Mouse (Mus musculus) adrenal gland, postnatal 14 days (tissue): ENCODE results near the gene Ttll11. TPM values are rescaled to one million over a fixed set of nuclear protein-coding genes. Genes with fewer than 3 reads are reported as not detected.

ENCODE experiments used
- DNase-seq: peaks from one replicate; pipeline ENCODE4 v3.0.0; 2021; ENCODE audit warnings: mixed read lengths
- total RNA-seq: library from RNA; stranded (reverse); gene quantifications from 2 replicates; pipeline ENCODE4 v1.2.3, GENCODE M21; 2021

Ttll11 gene
- total RNA-seq, 1 experiment from 2014 or later: 2.7 TPM

DNA sequence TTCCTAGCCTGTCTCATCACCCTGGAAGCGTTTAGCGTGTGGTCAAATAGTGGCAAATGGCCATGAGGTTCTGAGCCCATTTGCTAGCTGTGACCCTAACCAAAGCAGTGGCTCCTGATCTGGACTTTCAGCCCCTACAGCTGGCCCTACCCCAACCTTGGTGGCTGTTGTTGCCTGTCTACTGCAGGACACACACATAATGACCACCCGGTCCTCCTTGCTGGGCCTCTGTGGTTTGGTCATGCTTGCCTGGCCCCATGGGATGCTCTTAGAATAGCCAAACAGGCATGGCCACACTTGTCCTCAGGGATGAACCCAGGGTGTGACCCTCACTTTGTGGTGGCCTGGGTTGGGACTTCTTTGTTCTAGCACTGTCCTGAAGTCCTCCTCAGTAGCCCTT lies 80.0 kb downstream of the Ttll11 start:
- DNase-seq: no peak

DNA sequence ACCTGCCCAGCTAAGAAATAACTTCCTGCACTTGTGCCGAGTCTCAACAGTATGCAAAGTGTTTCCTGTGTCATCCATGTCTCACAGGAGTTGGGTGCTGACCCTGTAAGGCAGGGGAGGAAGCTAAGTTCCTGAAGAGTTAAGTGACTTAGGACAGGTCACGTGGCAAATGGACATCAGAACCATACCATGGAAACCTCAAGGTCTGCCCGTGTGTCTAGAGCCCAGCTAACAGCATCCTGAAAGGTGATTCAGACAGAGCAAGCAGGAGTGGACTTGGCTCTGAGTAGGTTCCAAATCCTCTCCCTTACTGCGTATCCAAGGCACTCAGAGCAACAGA lies 80.6 kb downstream of the Ttll11 start:
- DNase-seq: no peak

DNA sequence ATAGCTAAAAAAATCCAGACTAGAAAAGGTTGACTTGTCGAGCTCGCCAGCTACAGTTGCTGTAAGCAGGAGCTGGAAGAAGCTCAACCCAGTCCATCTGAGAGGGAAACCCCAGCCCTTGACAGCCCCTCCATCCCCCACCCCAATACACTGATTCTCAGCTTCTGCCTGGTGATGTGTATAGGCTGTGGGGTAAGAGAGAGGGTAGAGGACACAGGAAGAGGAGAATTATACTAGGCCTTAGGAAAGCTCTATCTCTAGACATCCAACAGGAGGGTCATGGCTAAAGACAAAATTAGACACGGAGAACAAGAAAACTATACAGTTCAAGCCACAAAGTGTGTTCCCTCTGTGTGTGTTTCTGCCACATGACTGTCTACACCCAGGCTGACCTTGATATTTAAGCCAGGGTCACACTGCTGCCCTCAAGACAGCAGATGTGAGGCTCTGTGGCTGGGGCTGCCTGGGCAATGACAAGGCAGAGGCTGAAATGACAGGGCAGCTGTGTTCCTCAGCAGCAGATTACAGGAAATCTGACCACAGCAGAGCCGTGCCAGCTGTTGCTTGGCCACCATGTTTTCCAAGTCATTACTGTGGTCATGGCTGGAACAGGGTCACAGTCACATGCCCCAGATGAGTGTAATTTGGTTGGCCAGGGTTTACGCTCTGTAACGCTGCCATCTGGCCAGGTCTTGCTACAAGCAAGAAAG lies 81.1 kb downstream of the Ttll11 start:
- peak; percentile 59 for DNase-seq

DNA sequence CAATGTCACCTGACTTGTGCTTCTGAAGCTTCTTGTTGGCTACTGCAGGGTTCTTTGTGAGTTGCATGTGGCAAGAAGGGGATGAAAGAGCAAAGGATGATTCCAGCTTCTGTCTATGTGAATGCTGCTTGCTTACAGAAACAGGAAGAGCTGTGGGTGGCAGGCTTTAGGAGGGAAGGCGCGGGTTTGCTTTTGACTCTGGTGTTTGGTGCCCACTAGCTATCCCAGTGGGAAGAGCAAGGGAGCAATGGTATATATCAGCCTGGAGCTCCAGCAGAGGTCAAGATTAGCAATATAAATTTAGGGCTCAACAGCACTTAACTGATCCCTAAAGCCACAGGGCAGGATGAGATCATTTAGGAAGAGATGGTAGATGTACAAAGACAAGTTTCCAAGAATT lies 82.6 kb downstream of the Ttll11 start:
- DNase-seq: no peak

DNA sequence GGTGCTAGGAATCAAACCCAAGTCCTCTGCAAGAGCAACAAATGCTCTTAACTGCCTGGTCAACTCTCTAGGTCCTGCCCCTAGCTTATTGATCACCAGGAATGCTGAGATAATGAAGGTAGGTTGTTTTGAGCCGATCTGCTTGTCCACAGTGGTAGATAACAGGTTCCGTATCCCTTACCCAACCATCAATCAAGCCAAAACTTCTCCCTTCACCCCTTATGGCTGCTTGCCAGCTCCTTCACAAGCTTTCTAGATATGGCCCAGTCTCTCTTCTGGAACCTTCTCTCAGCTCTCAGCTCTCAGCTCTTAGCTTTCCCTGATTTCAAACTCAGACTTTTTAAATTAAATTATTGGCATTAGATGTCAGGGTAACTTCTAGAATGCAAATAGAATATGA lies 85.2 kb downstream of the Ttll11 start:
- no peak for DNase-seq

DNA sequence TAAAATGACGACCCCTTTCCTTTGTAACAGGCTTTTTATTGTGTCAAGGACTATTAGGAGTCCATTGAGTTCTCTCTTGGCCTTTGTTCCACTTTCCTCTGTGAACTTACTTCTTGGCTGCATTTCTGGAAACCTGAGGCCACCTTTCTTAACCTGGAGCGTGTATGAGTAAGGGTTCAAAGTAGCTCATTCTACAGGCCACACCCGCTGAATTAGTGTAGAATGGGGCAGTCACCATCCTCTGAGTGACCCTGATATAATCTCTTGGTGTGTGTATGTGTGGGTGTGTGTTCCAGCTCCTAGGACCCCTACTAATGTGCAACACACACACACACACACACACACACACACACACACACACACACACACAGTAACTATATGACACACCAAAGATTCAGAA lies 89.1 kb downstream of the Ttll11 start:
- DNase-seq: no peak

DNA sequence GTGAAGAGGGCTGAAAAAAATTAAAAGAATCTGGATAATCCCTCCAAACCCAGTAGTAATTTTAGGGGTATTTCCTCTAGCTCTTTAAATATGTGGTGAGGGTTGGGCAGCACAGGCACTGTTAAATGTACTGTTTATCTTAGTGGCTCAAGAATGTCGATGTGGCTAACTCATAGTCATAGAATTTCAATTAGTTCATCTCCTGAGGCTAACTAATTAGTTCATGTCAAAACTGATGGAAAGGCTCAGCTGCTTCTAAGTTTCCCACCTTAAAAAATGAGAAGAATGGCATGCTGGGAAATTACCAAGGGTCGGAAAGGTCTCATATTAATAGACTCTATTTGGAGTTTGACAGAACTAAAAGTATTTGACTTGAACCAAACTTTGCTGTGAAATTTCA lies 89.9 kb downstream of the Ttll11 start:
- DNase-seq: no peak

DNA sequence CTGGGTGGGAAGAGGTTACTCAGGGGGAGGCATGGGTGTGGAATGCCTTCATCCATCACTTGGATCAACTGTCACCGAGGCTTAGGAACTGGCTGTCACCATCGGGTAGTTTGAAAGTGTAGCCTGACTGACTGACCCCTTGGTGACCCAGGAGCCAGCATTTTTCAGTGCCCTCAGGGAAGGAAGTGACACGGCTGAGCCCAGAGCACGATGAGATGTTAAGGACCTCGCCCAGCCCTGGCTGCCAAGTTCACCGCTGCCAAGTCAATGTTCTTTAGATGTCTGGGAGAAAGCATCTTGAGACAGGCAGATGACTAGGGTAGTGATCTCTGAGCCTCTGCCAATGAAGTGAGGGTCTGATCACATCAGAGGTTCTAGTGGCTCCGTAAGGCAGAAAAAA lies 95.4 kb downstream of the Ttll11 start:
- DNase-seq: peak; percentile 26

DNA sequence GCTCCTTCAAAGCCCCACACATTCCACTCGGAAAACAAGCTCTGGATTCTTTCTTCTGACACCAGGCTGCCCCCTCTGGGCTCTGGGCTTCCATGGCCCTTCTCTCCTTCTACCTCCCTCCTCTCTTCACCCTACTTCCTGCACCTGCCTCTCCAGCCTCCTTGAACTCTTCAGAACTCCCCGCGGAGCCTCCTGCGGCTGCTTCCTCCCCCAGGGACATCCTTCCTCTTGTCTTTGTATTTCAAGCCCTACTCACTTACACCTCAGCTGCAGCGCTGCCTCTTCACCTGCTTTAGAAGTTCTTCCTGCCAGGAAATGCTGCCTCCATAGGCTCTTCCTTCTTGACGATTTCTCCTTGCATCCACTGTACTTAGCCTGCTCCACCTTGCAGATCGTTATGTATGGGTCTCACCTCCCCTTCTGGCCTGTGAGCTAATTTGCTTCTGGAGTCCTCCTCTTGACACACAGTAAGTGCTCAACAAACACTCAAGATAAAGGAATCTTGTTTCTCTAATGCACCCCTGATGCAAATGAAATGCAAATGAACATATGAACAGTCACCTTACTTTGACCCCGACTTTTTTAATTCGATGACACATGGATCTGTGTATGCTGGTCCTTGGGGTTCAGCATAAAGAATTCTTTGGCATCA lies 97.3 kb downstream of the Ttll11 start:
- DNase-seq: no peak

DNA sequence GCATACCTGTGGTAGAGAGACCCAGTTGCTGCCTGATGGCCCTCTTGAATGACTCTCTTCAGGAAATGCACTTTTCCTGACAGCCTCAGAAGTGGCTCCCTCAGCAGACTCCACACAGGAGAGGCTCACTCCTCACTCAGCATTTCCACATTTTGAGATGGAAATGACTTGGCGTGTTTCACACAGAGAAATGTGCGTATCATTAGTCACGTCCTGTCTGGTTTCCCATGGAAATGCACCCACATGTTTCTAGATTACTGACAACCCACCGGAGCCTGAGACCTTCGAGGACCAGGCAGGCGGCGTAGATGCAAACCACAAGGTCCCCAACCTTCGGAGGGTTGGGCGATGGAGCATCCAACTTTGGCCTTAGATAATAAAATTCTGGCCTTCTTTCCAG lies 97.8 kb downstream of the Ttll11 start:
- DNase-seq: no peak

DNA sequence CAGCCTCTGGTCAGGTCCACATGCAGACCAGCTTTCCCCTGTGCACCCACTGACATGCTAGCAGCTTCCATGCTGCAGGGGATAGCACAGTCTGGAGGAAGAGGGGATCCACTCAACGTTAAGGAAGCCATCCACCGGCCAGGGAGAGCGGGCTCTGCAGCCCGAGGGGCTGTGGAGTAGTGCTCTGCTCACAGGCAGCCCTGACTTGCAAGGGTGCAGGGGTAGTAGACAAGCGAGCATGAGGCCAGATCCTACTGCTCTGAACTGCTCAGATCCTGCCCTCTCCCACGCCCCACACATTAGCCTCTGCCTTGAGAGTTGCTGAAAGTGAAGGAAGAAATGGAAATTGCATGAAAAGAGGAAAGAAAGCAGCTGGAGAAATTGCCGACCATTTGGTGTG lies 99.4 kb downstream of the Ttll11 start:
- no peak for DNase-seq

DNA sequence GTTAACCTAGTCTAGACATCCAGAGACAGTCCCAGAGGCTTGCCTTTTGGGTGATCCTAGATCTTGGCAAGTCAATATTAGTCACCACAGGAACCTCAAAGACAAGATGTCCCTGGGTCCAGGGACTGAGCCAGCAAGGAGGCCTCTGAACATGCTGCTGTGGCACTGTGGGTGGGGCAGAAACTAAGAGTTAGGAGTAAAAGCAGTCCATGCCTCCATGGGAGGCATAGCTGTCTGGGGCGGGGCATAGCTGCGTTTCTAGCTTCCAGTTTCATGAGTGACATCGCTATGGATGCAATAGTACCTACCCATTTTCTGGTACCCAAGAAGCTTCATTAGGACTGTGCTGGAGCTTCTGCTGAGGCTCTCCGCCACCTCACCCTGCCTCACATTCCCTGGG lies 99.8 kb downstream of the Ttll11 start:
- no peak for DNase-seq

DNA sequence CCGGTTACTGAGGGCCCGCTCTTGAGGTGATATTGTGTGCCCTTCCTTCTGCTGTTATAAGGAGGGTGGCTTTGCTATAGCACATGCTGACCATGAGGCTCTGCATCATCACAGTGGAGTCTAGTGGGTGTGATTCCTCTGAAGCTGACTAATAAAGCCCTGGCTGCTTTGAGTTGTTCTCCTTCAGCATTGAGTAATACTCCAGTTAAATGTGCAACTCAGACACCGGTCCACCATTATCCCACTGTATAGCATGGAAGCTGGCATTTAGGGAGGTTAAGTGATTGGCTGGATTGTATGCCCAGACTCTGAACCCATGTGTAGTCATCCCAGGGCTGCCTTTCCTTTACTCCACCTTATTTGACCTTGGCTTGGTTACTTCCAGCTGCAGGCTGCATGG lies 101.2 kb downstream of the Ttll11 start:
- DNase-seq: no peak

DNA sequence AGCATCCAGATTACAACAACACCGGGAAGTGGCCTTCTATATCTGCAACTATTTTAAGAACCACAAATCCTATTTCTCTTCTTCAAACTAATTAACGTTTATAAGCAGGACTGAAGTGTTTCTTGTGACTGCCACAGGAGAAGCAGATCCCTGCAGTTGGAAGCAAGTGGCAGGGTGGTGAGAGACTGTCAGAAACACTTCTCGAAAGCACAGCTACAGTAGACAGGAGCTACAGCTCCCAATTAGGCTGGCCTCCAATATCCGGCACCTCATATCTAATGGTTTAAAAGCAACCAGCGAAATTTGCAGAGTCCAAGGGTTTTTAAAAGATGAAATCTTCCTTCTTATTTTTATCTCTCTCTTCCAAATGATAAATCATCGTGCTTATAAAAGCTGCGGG lies 104.1 kb downstream of the Ttll11 start:
- no peak for DNase-seq

DNA sequence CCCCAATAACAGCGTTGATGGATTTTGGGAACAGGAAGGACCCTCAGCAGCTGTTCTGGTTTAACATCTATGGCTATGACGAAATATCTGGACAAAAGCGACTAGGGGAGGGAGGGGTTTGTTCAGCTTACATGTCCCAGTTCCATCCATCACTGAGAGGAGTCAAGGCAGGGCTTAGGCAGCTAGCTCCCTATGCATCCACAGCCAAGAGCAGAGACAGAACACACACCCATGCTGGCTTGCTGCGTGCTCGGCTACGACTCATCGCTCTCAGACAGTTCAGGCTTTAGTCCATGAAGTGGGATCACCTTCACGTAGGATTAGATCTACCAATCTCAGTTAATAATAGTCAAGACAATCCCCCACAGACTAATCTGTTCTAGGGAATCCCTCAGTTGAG lies 105.3 kb downstream of the Ttll11 start:
- DNase-seq: no peak

DNA sequence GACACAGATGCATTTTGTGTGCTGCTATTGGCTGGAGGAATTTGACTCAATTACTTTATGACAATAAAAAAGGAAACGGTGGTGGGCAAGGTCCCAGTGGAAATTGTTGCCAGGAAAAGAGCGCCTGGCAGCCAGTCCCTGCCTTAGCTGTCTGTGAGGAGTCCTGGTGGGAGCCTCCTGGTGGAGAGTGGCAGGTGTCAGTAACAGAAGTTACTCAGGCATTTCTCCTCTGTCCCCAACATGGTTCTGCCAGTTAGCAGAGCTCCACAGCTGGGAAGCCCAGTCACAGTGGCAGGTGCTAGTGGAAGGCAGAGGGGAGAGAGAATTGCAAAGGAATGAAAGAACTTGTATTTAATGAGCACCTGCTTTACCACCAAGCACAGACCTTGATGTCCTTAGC lies 110.5 kb downstream of the Ttll11 start:
- DNase-seq: no peak

DNA sequence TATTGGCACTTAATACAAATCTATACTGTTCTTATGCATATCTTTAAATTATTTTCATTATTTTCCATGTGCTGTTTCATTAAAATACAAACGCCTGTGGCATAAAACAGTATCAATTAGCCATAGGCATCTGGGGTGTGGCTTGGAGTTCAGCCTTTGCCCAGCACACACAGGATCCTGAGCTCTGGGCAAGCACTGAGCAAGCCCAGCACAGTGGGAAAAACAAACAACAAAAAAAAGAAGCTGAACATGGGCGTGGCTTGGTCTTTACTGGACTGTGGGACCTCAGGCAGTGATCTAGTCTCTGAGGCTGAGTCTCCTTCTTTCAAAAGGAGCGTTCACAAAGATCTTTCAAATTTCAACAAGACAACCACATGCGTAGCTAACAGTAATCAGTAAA lies 116.4 kb downstream of the Ttll11 start:
- DNase-seq: no peak

DNA sequence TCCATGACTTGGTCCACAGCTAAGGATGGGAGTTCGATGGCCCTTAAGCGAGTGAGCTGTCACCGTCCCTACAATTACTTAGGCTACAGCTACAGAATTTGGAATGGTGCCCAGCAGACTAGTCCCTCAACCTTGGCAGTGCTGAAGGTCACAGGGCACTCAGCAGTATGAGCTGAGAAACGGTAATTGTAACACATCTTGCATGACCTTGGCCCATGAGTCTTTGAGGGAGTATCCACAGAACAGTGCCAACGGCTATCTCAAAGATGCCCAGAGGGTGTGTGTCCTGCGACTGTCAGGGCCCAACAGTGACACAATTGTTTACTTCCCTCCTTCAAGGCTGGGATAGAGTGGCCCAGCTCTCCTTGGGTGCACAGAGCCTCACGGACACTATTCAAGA lies 118.5 kb downstream of the Ttll11 start:
- peak; percentile 81 for DNase-seq

DNA sequence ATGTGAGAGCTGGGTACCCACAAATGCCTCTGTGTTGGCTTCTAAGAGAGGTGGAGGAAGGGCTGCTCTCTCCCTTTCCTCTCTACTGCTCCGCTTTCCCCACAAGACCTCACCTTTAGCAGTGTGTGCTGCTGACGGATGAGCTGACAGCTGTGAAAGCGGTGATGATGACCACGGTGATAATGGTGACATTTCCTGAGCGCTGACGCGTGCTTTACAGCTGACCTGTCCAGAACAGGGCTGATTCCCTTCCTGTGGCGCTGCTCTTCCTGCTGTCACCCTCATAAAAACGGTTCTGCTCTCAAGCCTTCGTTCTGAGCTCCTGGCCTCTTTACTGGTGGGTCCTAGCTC lies 119.3 kb downstream of the Ttll11 start:
- no peak for DNase-seq

DNA sequence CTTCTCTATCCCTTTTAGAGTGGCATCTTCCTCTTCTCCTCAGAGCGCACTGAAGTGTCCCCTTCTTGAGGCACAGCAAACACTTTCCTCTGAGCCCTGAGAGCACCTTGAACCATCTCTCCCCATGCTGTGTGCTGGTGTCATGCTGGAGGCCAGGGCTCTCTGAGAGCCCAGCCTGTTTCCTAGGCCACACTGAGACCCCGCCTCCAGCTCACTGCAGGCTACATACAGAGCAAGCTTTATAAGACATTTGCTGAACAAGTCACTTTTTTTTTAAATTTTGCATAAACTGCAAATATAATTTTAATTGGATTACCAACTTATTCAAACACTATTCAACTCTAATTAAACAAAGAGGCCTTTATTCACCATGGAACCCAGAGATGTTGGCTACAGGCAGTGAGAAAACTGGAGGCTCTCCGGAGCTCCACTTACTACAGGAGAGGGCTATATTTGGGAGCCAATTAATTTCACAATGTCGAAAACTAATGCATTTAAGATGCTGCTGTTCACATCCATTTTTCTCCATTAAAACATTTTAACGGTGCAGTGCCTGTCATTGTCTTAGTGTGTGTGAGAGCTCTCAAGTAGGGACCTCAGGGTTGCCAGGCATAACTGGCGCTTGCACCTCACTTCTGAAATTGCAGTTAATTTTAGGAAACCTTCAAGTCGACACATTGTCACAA lies 119.9 kb downstream of the Ttll11 start:
- DNase-seq: no peak

DNA sequence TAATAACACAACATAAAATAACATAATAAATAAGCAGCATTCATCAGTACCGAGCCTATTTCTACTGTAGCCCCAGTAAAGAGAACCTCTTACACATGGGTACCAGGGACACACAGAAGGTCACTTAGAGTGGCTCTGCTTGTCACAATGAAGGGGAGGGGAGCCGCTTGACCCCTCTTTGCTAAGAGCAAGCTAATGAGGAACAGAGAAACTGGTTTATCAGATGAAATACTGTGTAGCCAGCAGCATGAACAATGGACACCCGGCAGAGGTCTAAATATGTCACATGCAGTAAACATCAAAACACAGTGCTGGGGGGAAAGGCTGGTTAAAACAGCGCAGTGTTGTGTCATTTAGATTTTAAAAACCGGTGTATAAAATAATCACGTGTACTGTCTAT lies 121.4 kb downstream of the Ttll11 start:
- no peak for DNase-seq

DNA sequence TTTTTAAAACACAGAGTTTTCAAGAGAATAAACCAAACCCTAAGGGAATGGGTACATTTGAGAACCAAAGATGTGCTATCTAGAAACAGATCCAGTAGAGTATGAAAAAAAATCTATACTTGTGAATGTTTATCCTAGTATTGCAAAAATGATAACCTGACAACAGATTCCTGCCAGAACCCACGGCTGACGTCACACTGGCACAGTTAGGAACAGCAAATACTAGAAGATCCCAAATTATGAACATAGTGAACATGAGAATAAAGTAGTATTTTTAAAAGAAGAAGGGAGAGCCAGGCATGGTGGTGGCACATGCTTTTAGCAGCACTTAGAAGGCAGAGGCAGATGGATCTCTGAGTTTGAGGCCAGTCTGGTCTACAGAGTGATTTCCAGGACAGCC lies 122.8 kb downstream of the Ttll11 start:
- no peak for DNase-seq

DNA sequence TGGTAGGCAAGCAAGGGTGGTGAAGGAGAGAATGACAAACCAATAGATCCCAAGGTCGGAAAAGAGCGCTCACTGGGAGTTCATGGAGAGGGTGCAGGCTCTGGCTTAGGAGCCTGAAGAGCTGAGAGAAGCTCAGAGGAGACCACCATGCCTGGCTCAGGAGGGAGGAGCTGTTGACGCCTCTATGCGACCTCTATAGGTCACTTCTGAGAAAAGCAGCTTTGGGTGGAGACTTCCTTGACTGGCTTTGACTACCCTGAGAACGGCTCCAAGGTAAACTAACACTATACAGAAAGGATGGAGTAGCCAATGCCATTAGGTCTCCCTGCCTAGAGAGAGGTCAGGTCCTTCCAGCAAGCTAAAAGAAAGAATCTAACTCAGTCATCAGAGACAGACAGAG lies 124.8 kb downstream of the Ttll11 start:
- no peak for DNase-seq

DNA sequence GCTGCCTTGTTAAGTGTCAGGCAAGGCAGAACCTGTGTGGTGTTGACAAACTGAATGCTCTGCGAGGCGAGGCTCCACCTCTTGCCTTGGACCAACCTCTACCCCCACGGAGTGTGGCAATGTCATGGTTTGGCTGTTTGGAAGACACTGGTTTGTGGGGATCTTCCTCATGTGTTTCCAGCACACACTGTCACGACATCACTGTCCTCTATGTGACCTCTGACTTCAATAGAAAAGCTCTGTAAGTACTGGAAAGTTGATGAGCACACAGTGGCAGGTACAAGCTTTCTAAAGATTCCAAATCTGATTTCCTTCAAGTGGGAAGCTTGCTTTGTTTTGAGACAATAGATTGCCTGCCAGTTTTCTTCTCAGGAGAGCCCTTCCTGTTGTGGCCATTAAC lies 126.7 kb downstream of the Ttll11 start:
- DNase-seq: no peak
